Mouse (Mus musculus) ES-E14 (cell line): Measurements from ENCODE around the gene Tor2a. TPM values are rescaled to one million over a fixed set of nuclear protein-coding genes. Genes with fewer than 3 reads are reported as not detected.

Source experiments
- DNase-seq: peaks from one replicate; pipeline ENCODE4 v3.0.0-alpha.2; 2013; ENCODE audit warnings: low read depth, low spot score
- H3K27ac ChIP-seq: 2 replicates; pipeline ENCODE4 v1.5.1; 2012; ENCODE audit warnings: low read depth, mild to moderate bottlenecking, low read length, moderate library complexity, mixed read lengths; ENCODE audit not compliant: poor library complexity, insufficient read depth, severe bottlenecking
- H3K36me3 ChIP-seq: 2 replicates; pipeline ENCODE4 v1.6.1; 2012; ENCODE audit warnings: mild to moderate bottlenecking, low read length, moderate library complexity, mixed read lengths; ENCODE audit not compliant: control insufficient read depth, poor library complexity, insufficient read depth, severe bottlenecking
- H3K4me1 ChIP-seq, 2 experiments: fragments of 150-350 bp in 1 of 2; sonication (generic) in 1 of 2; 2 replicates each; pipeline ENCODE4 v1.6.1; 2012; ENCODE audit warnings: low read length in 2 of 2, mild to moderate bottlenecking in 1 of 2, mixed read lengths in 1 of 2; ENCODE audit not compliant: control insufficient read depth in 2 of 2, insufficient read depth in 2 of 2, poor library complexity in 1 of 2
- H3K4me3 ChIP-seq, 2 experiments: fragments of 150-350 bp in 1 of 2; sonication (generic) in 1 of 2; 2 replicates each; pipeline ENCODE4 v1.5.1; 2012; ENCODE audit warnings: low read length in 2 of 2, low read depth in 1 of 2, mild to moderate bottlenecking in 1 of 2, mixed read lengths in 1 of 2; ENCODE audit not compliant: insufficient read depth in 1 of 2, poor library complexity in 1 of 2, severe bottlenecking in 1 of 2
- H3K9ac ChIP-seq: 2 replicates; pipeline ENCODE4 v1.6.1; 2012; ENCODE audit warnings: low read depth, mild to moderate bottlenecking, low read length, mixed read lengths; ENCODE audit not compliant: poor library complexity, insufficient read depth, severe bottlenecking
- H3K9me3 ChIP-seq: fragments of 150-350 bp; sonication (generic); 2 replicates; pipeline ENCODE4 v1.6.1; 2012; ENCODE audit warnings: low read depth, mild to moderate bottlenecking, low read length; ENCODE audit not compliant: control insufficient read depth, insufficient read depth
- CHD2 ChIP-seq: IDR thresholded peaks from 2 replicates; pipeline ENCODE4 v1.6.1; 2014; ENCODE audit warnings: mild to moderate bottlenecking, low read depth, low read length, inconsistent platforms
- HCFC1 ChIP-seq: IDR thresholded peaks from 2 replicates; pipeline ENCODE4 v1.6.1; 2012; ENCODE audit warnings: low read length, inconsistent platforms, borderline replicate concordance; ENCODE audit not compliant: insufficient read depth
- MAFK ChIP-seq: IDR thresholded peaks from 2 replicates; pipeline ENCODE4 v1.6.1; 2014; ENCODE audit warnings: mild to moderate bottlenecking, low read depth, low read length, inconsistent platforms; ENCODE audit not compliant: insufficient read depth
- ZC3H11A ChIP-seq: IDR thresholded peaks from 2 replicates; pipeline ENCODE4 v1.6.1; 2012; ENCODE audit warnings: low read depth, mild to moderate bottlenecking, inconsistent platforms, low read length, borderline replicate concordance
- ZNF384 ChIP-seq: IDR thresholded peaks from 2 replicates; pipeline ENCODE4 v1.6.1; 2012; ENCODE audit warnings: low read depth, low read length, inconsistent platforms
- in situ Hi-C, 2 experiments: fragments of 600-800 bp; cut with MboI; formaldehyde crosslinking; loops; one replicate each; pipeline ENCODE4 v1.15.1; 2025; ENCODE audit warnings: low sequenced_read_pairs in 2 of 2, inconsistent platforms in 1 of 2; ENCODE audit not compliant: unreplicated experiment in 2 of 2
- total RNA-seq: library from RNA; depleted of rRNA; stranded (reverse); fragments of 300-350 nt; gene quantifications from 2 replicates; pipeline ENCODE4 v1.2.3, GENCODE M21; 2012

The Tor2a gene
- total RNA-seq, 1 experiment, result 75.9 TPM

GRCm38 (mm10) chr2:32756674-32757055 lies 369 bp upstream of the Tor2a start:
- no peak overlapping the region for H3K27ac ChIP-seq
- in situ Hi-C loops, result no loop called here
- DNase-seq, result no peak
- H3K9me3 ChIP-seq, result no peaks in the 10 kb centered on the region
- no peak overlapping the region for H3K9ac ChIP-seq
- peaks cover 11% of the 10 kb centered on the region for H3K36me3 ChIP-seq
- TF ChIP-seq ZC3H11A (no peak), MAFK (no peak), ZNF384 (no peak), HCFC1 (no peak), CHD2 (no peak)
- H3K4me3 ChIP-seq, result no peak overlapping the region
- peaks cover 2% of the 10 kb centered on the region in 2 experiments; a peak in 2 of 4 replicates for H3K4me1 ChIP-seq

- H3K4me1 ChIP-seq, result peaks cover 0 to 2% of the 10 kb centered on the region in 2 experiments; a peak in 1 of 4 replicates
- H3K27ac ChIP-seq, result no peak overlapping the region
- peaks cover 11% of the 10 kb centered on the region for H3K36me3 ChIP-seq
- in situ Hi-C loops, result no loop called here
- DNase-seq, result no peak
- H3K4me3 ChIP-seq, result no peak overlapping the region
- H3K9ac ChIP-seq, result no peak overlapping the region
- no peaks in the 10 kb centered on the region for H3K9me3 ChIP-seq
- TF ChIP-seq ZC3H11A (no peak), HCFC1 (no peak), CHD2 (no peak), ZNF384 (no peak), MAFK (no peak)
Observed at GRCm38 (mm10) chr2:32758503-32758902, 1.5 kb downstream of the Tor2a start.

- no peak for TF ChIP-seq HCFC1
- TF ChIP-seq ZNF384, result no peak
- no peak for TF ChIP-seq ZC3H11A
- TF ChIP-seq MAFK, result no peak
- H3K9me3 ChIP-seq, result no peaks in the 10 kb centered on the region
- no peak for DNase-seq
- no peak overlapping the region for H3K9ac ChIP-seq
- peaks cover 0 to 2% of the 10 kb centered on the region in 2 experiments; a peak in 1 of 4 replicates for H3K4me1 ChIP-seq
- H3K36me3 ChIP-seq, result peaks cover 11% of the 10 kb centered on the region
- no peak overlapping the region for H3K4me3 ChIP-seq
- in situ Hi-C loops, result no loop called here
- H3K27ac ChIP-seq, result no peak overlapping the region
Observed at GRCm38 (mm10) chr2:32759001-32759400, 2.0 kb downstream of the Tor2a start.

- H3K27ac ChIP-seq, result no peak overlapping the region
- H3K36me3 ChIP-seq, result peaks cover 11% of the 10 kb centered on the region
- no peaks in the 10 kb centered on the region for H3K9me3 ChIP-seq
- in situ Hi-C loops, result no loop called here
- DNase-seq, result no peak
- no peak overlapping the region for H3K4me3 ChIP-seq
- peaks cover 0 to 5% of the 10 kb centered on the region in 2 experiments; a peak in 1 of 4 replicates for H3K4me1 ChIP-seq
- TF ChIP-seq ZNF384 (no peak), HCFC1 (no peak)
- H3K9ac ChIP-seq, result no peak overlapping the region
Observed at GRCm38 (mm10) chr2:32761361-32761760, 4.3 kb downstream of the Tor2a start.

GRCm38 (mm10) chr2:32761859-32762258 lies 4.8 kb downstream of the Tor2a start:
- TF ChIP-seq HCFC1, result no peak
- H3K36me3 ChIP-seq, result peaks cover 11% of the 10 kb centered on the region
- no peaks in the 10 kb centered on the region for H3K9me3 ChIP-seq
- no peak overlapping the region for H3K4me3 ChIP-seq
- no peak overlapping the region for H3K27ac ChIP-seq
- peaks cover 0 to 5% of the 10 kb centered on the region in 2 experiments; a peak in 1 of 4 replicates for H3K4me1 ChIP-seq
- in situ Hi-C loops, result no loop called here
- no peak overlapping the region for H3K9ac ChIP-seq
- DNase-seq, result no peak
